Mouse (Mus musculus) forebrain, postnatal 0 days (tissue): Measurements from ENCODE around the gene Snd1. TPM values are rescaled to one million over a fixed set of nuclear protein-coding genes. Genes with fewer than 3 reads are reported as not detected.

ENCODE experiments used
- ATAC-seq: fragments of 200-750 bp; cut with Nextera tagmentation; 2 replicates; pipeline ENCODE4 v1.8.0; 2017; ENCODE audit warnings: mild to moderate bottlenecking, moderate library complexity
- DNase-seq: peaks from one replicate; pipeline ENCODE4 v3.0.0-alpha.2; 2015
- H3K27ac ChIP-seq: fragments of 300-500 bp; sonication (generic); 2 replicates; pipeline ENCODE4 v1.5.1; 2014; ENCODE audit warnings: low read depth, mild to moderate bottlenecking, antibody characterized with exemption, low read length, moderate library complexity, mixed read lengths
- H3K27me3 ChIP-seq: fragments of 300-500 bp; sonication (generic); 2 replicates; pipeline ENCODE4 v1.6.1; 2014; ENCODE audit warnings: mild to moderate bottlenecking, low read length, mixed read lengths; ENCODE audit not compliant: insufficient read depth
- H3K36me3 ChIP-seq: fragments of 300-500 bp; sonication (generic); 2 replicates; pipeline ENCODE4 v1.6.1; 2014; ENCODE audit warnings: mild to moderate bottlenecking, moderate library complexity; ENCODE audit not compliant: insufficient read depth
- H3K4me1 ChIP-seq: fragments of 300-500 bp; sonication (generic); 2 replicates; pipeline ENCODE4 v1.6.1; 2014; ENCODE audit warnings: antibody characterized with exemption; ENCODE audit not compliant: insufficient read depth
- H3K4me2 ChIP-seq: fragments of 300-500 bp; sonication (generic); 2 replicates; pipeline ENCODE4 v1.6.1; 2014; ENCODE audit warnings: low read depth, mild to moderate bottlenecking, moderate library complexity
- H3K4me3 ChIP-seq: fragments of 300-500 bp; sonication (generic); 2 replicates; pipeline ENCODE4 v1.5.1; 2014; ENCODE audit warnings: low read depth, low read length, mixed read lengths
- H3K9ac ChIP-seq: fragments of 300-500 bp; sonication (generic); 2 replicates; pipeline ENCODE4 v1.6.1; 2014; ENCODE audit warnings: mild to moderate bottlenecking
- H3K9me3 ChIP-seq: fragments of 300-500 bp; sonication (generic); 2 replicates; pipeline ENCODE4 v1.6.1; 2016; ENCODE audit warnings: low read length
- CTCF ChIP-seq: sonication (generic); IDR thresholded peaks from 2 replicates; pipeline ENCODE4 v1.5.1; 2016; ENCODE audit warnings: antibody characterized with exemption, control low read depth, low read depth
- WGBS: fragments of 180-500 bp; shearing (Covaris S2); extraction: QIAGEN DNeasy Blood & Tissue Kit; methylation state at CpG from one replicate; pipeline ENCODE4 v1.1.7; 2014; 5-methylcytosine and 5-hydroxymethylcytosine counted together
- polyA plus RNA-seq: library from polyadenylated mRNA; unstranded; fragments of >200 nt; fragmentation: Nextera tagmentation; extraction: Ambion mirVana; gene quantifications from 2 replicates; pipeline ENCODE4 v1.2.1, GENCODE M21; 2015
- total RNA-seq: library from RNA; depleted of rRNA; stranded (reverse); fragments of >200 nt; gene quantifications from 2 replicates; pipeline ENCODE4 v1.2.3, GENCODE M21; 2014

Snd1 gene
- total and polyA plus RNA-seq, 2 experiments from 2014 or later: 72.4 to 90.8 TPM

- Histone ChIP-seq H3K4me2 (peak overlapping the region; percentile 54), H3K9me3 (no peaks in the 10 kb centered on the region), H3K9ac (peak overlapping the region; percentile 23), H3K4me1 (no peaks in the 10 kb centered on the region), H3K36me3 (no peaks in the 10 kb centered on the region), H3K27ac (no peak overlapping the region), H3K4me3 (peak overlapping the region; percentile 22), H3K27me3 (no peaks in the 10 kb centered on the region)
- WGBS: 3% methylated on average over 19 of the region's 19 CpGs
- TF ChIP-seq CTCF: no peak
- DNase-seq (peak; percentile 57), ATAC-seq (peak; percentile 78)
Observed at GRCm38 (mm10) chr6:28932328-28932937, 457.5 kb downstream of the Snd1 start.

- DNase-seq (no peak), ATAC-seq (no peak)
- no peak for TF ChIP-seq CTCF
- no peaks in the 10 kb centered on the region for H3K27me3 ChIP-seq
- no peaks in the 10 kb centered on the region for H3K36me3 ChIP-seq
- H3K9me3 ChIP-seq: no peaks in the 10 kb centered on the region
- H3K27ac ChIP-seq: no peak overlapping the region
- no peak overlapping the region for H3K4me2 ChIP-seq
- no peak overlapping the region for H3K4me3 ChIP-seq
- H3K9ac ChIP-seq: no peak overlapping the region
- H3K4me1 ChIP-seq: no peaks in the 10 kb centered on the region
- WGBS: 88% methylated on average over 7 of the region's 7 CpGs
Observed at GRCm38 (mm10) chr6:28935736-28936135, 460.8 kb downstream of the Snd1 start.

GRCm38 (mm10) chr6:28947254-28947653 is 472.3 kb downstream of the Snd1 start:
- Histone ChIP-seq H3K4me3 (no peak overlapping the region), H3K9me3 (no peaks in the 10 kb centered on the region), H3K36me3 (no peaks in the 10 kb centered on the region), H3K27me3 (no peaks in the 10 kb centered on the region), H3K27ac (no peak overlapping the region), H3K9ac (no peak overlapping the region), H3K4me2 (no peak overlapping the region), H3K4me1 (no peaks in the 10 kb centered on the region)
- peak; percentile 42; the same call in 1 of the 2 replicates for ATAC-seq
- no peak for DNase-seq
- TF ChIP-seq CTCF: no peak
- 44% methylated on average over 9 of the region's 9 CpGs for WGBS

GRCm38 (mm10) chr6:28949269-28949668 is 474.3 kb downstream of the Snd1 start:
- no peaks in the 10 kb centered on the region for H3K27me3 ChIP-seq
- 20% methylated on average over 12 of the region's 12 CpGs for WGBS
- no peaks in the 10 kb centered on the region for H3K9me3 ChIP-seq
- H3K9ac ChIP-seq: no peak overlapping the region
- H3K4me1 ChIP-seq: no peaks in the 10 kb centered on the region
- no peak overlapping the region for H3K4me3 ChIP-seq
- H3K27ac ChIP-seq: no peak overlapping the region
- no peak overlapping the region for H3K4me2 ChIP-seq
- H3K36me3 ChIP-seq: no peaks in the 10 kb centered on the region
- DNase-seq: peak; percentile 67
- no peak; the same call in 1 of the 2 replicates for ATAC-seq
- TF ChIP-seq CTCF: peak; percentile 75

GRCm38 (mm10) chr6:28955581-28955980 is 480.6 kb downstream of the Snd1 start:
- no peaks in the 10 kb centered on the region for H3K27me3 ChIP-seq
- peak; percentile 78 for TF ChIP-seq CTCF
- peak; percentile 43; the same call in 1 of the 2 replicates for ATAC-seq
- no peaks in the 10 kb centered on the region for H3K36me3 ChIP-seq
- no peak overlapping the region for H3K4me3 ChIP-seq
- H3K27ac ChIP-seq: no peak overlapping the region
- H3K4me2 ChIP-seq: no peak overlapping the region
- WGBS: 20% methylated on average over 11 of the region's 11 CpGs
- DNase-seq: peak; percentile 55
- H3K9ac ChIP-seq: no peak overlapping the region
- no peaks in the 10 kb centered on the region for H3K9me3 ChIP-seq
- H3K4me1 ChIP-seq: no peaks in the 10 kb centered on the region

GRCm38 (mm10) chr6:28957486-28957885 is 482.5 kb downstream of the Snd1 start:
- no peaks in the 10 kb centered on the region for H3K4me1 ChIP-seq
- H3K36me3 ChIP-seq: no peaks in the 10 kb centered on the region
- no peaks in the 10 kb centered on the region for H3K9me3 ChIP-seq
- no peak for TF ChIP-seq CTCF
- no peak overlapping the region for H3K4me2 ChIP-seq
- H3K27me3 ChIP-seq: no peaks in the 10 kb centered on the region
- no peak for ATAC-seq
- no peak for DNase-seq
- H3K4me3 ChIP-seq: no peak overlapping the region
- 85% methylated on average over 10 of the region's 10 CpGs for WGBS
- no peak overlapping the region for H3K9ac ChIP-seq
- H3K27ac ChIP-seq: no peak overlapping the region

- no peak for ATAC-seq
- 51% methylated on average over 5 of the region's 5 CpGs for WGBS
- no peaks in the 10 kb centered on the region for H3K36me3 ChIP-seq
- H3K4me1 ChIP-seq: no peaks in the 10 kb centered on the region
- TF ChIP-seq CTCF: no peak
- H3K27ac ChIP-seq: no peak overlapping the region
- DNase-seq: no peak
- no peak overlapping the region for H3K4me3 ChIP-seq
- no peaks in the 10 kb centered on the region for H3K27me3 ChIP-seq
- no peak overlapping the region for H3K9ac ChIP-seq
- no peak overlapping the region for H3K4me2 ChIP-seq
- no peaks in the 10 kb centered on the region for H3K9me3 ChIP-seq
Observed at GRCm38 (mm10) chr6:28963178-28963577, 488.2 kb downstream of the Snd1 start.
